Mouse (Mus musculus) adrenal gland, postnatal 36 days (tissue): ENCODE data around the gene Etv6. TPM values are rescaled to one million over a fixed set of nuclear protein-coding genes. Genes with fewer than 3 reads are reported as not detected.

ENCODE experiments used
- DNase-seq, 2 experiments: peaks; one replicate each; pipeline ENCODE4 v3.0.0; 2021; ENCODE audit warnings: mixed read lengths in 1 of 2
- total RNA-seq, 2 experiments: library from RNA; stranded (reverse); gene quantifications; 2 replicates each; pipeline ENCODE4 v1.2.3; 2021

The Etv6 gene
- total RNA-seq, 2 experiments from 2014 or later: 51.3 to 57.6 TPM

DNA sequence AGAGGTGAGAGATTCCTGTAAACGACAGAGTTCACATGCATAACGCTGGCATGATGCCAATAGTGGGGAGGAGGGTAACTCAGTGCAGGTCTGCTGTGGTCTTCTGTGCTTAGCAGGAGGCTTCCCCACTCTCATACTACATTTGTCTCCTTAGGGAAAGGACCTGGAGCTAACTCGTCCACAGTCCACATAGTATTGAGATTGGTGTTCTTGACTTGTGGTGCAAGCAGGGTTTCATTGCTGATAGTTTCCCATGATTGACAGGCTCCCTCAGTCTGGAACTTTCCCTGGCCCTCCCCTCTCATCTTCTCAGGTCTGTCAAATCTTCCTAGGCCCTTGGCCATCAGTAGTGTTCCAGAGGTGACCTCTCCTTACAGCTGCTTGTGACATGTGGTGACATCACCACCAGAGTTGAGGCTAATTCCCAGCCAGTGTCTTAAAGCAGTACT is 108.2 kb downstream of the Etv6 start:
- no peak for DNase-seq

- DNase-seq: no peak
Observed at GRCm38 (mm10) chr6:134144231-134145130, 109.0 kb downstream of the Etv6 start.

GRCm38 (mm10) chr6:134147596-134148442 is 112.3 kb downstream of the Etv6 start:
- no peak for DNase-seq

DNA sequence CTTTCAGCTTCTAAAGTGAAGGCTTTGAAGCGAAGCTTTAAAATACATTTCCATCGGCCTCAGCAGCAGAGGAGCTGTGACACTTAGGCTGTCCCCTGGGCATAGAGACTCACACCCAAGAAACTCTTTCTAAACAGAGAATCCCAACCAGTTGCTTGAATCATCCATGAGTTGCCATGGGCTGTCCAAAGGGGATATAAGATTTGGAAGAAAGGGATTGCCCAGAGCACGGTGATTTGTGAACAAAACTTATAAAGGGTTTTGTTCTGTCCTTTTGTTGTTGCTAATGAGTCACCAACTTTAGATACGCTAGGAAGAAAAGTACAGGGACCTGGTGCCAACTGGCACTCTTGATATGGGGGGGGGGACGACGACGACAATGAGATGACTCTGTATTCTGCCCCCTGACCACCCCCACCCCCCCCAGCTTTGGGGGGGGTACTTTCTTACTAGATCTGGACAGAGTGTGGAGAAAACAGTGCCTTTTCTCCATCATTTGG is 113.0 kb downstream of the Etv6 start:
- DNase-seq: no peak

DNA sequence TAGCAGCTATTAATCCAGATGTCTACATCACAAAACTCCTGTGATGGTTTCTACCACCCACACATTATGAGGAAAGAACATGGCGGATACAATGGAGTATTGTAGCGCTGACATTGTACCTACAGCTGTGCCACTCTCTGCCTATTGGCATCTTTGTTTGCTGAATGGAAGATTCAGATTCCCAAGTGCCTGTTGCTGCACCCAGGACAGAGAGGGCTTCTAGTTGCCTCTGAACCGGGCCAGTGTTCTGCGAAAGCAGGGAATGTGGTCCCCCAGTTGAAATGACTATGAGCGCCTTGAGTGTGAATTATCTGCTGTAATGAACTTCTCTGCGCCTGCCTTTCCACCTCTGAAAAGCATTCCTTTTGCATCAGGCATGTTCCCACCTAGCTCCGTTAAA is 114.1 kb downstream of the Etv6 start:
- DNase-seq: no peak

DNA sequence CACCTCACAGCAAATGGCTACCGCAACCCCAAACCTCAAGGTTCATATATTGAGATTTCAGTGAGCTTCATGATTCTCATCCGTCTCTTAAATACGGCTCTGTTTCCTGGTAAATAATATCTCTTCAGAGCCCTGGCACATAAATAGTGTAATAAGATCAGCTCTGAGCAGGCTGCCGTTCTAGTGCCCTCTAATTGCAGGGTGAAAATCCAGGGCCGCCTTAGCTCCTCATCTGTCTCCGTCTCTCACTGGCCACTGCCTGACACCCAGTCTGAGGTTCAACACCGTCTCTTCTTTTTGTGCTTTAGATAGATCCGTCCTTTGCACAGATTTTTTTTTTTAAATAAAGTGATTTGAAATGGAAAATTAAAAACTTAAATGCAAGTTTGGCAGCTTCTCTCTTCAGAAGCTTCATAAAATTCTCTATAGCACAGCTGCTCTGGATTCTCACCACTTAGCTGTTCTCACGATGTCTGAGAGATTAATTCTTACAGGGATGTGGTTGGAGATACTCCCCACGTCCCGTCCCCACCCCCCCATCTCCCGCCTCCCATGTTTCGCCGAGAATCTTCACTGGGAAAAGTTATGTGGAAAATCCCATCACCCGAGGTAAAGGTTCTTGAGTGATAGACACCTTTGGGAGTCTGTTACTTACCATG is 115.7 kb downstream of the Etv6 start:
- no peak for DNase-seq

- DNase-seq: no peak
Observed at GRCm38 (mm10) chr6:134151853-134152505, 116.5 kb downstream of the Etv6 start.

DNA sequence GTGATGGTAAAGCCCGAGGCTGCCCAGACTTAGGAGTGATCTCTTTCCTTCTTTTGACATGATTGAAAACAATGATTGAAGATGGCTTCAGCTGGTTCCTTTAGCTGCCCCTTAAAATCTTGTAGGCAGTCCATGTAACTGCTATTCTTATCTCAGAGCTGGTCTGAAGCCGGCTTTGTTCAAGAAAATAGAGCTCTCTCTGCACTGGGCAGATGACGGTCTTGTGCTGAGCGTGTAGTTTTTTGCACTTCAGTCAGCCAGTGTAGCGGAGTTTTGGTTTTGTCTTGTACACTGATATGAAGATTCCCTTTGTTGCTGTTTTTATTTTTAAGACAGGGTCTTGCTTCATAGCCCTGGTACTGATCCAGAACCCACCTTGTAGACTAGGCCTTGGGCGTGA is 117.0 kb downstream of the Etv6 start:
- no peak for DNase-seq

- DNase-seq: no peak
Observed at GRCm38 (mm10) chr6:134154746-134155145, 119.2 kb downstream of the Etv6 start.

DNA sequence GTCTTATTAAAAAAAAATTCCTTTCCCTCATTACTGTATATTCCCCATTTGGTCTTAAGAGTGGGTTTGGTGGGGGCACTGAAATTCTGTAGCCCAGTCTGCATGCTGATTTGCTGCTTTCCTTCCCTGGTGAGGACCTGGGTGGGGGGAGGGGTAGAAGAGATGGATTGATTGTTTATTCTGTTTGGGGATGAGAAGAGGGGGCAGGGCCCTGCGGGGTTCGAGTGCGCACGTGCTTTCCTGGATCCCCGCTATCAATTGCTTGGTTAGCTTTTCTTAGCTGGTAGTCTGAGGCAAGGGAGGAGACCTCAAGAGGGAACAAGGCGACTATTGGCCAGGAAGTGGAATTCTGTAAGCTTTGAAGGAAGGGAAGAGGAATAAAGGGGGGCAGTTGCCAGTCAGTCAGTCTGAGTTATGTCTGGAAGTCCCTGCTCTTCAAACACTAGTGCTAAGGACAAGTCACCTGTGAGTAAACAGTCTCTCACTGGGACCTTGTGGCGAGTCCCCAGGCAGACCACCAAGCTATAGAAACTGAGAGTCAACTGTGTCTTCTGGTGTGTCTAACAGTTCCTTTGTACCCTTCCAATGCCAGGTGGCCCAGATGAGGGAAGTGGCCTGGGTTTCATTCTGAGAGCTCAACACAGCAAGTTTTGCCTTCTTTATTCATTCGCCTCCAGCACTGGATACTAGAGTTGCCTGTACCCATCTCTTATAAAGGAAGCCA is 120.6 kb downstream of the Etv6 start:
- no peak for DNase-seq

GRCm38 (mm10) chr6:134157533-134158115 is 122.1 kb downstream of the Etv6 start:
- DNase-seq: no peak

DNA sequence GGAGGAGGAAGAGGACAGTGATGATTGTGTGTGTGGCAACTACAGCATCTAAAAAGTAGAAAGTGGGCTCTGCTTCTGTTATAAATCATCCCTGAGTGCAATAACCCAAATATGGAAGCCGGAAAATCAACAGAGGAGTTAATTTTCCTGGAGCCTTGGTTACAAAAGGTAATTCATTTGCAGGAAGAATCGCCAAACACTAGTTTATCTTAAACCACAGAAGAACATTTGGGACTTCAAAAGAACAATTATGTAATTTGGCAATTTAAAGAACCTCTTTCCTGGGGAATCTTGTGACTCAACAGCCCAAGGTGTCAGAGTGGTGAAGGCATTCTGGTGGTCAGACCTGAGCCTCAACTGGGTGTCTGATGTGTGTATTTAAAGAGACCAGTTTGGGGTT is 122.7 kb downstream of the Etv6 start:
- DNase-seq: no peak

GRCm38 (mm10) chr6:134159672-134160071 is 124.2 kb downstream of the Etv6 start:
- DNase-seq: no peak

- DNase-seq: no peak
Observed at GRCm38 (mm10) chr6:134161040-134161439, 125.5 kb downstream of the Etv6 start.

DNA sequence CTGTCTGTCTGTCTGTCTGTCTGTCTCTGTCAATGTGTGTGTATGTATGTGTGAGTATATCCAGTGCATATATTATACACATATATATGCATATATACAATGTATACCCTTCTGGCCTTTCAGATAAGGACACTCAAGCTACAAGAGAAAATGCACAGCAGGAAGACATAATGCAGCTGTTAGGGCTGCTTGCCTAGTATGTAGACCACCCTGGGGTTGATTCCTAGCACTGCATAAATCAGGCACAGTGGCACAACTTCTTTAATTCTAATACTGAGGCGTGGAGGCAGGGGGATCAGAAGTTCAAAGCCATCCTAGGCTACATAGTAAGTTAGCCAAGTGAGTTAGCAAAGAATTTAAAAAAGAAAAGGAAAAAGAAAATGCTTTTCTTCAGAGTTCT is 127.8 kb downstream of the Etv6 start:
- DNase-seq: no peak

DNA sequence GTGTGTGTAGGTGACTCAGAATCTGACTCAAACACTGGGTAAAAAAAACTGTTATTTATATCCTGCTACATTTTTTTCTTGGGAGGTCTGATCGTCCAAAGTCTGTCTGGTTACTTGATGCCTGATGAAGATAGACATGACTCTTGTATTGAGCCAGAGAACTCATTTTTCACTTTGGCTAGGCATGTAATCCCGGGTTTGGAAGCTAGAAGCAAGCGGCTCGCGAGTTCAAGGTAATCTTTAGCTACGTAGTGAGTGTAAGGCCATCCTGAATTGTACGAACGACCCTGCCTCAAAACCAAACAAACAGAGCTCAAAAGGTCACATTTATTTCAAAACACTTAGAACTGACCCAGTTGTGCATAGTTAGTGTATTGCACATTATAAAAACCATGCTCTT is 128.9 kb downstream of the Etv6 start:
- DNase-seq: no peak

DNA sequence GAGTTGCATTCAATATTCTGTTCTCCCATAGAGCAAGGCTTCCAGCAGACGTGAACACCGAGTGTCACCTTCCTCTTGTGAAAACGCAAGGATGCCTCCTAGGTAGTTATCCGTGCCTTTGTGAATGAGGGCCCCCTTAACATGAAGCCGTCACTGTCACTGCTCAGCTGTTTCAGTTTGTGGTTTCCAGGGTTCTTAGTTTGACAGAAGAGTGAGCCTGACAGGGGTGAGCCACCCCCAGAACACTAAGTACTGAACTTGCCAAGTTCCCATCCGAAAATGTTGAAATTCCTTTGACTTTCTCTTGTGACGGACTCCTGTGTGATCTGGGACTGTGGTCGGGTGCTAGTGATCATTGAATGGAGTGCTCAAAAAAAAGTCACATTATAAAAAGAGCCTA is 129.5 kb downstream of the Etv6 start:
- no peak for DNase-seq

DNA sequence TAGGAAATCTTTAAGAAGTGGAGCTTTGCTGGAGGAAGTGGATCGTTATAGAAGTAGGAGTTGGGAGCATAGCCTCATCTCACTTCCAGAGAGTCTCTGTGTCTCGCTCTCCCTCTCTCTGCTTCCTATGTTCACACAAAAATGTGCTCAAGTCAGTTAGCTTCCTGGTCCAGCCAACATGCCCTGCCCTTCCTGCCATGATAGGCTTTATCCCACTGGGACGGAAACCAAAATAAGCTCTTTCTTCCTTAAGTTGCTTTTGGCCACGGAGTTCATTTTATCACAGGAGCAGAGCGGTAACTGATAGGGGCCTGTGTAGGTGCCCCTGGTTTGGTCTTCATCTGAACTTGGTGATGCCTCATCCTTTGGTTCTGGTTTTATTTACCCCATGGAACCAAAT is 132.5 kb downstream of the Etv6 start:
- no peak for DNase-seq

DNA sequence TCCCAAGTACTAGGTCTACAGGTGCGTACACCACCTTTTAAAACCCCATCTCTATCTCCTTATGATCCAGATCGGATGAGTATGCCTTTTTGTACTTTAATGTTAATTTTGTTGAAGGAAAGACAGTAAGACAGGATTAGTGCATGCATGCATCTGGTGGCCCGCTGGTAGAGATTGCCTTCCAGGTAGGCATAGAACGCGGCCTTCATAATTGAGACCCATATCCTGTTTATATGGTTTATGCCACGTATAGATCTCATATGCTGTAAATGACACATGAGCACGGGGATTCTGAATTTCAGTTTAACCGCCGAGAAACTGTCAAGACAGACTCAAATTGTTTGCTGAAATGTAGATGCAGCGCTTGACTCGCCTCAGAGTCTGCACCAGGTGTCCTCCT is 133.3 kb downstream of the Etv6 start:
- no peak for DNase-seq

DNA sequence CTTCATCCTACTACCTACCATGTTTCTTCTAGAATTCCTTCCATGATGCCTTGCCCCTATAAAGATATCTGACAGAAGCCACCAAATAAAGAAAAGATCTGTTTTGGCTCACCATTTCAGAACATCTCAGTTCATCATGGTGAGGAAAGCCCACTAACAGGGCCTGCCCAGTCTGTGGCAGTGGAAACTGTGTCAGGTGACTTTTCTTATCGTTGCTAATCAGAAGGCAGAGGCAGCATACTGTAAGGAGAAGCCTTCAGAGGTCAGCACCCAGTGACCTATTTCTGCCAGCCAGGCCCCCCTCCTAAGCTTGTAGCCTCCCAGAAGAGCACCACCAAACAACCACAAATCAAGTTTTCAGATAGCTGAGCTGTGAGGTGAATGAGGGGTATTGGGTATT is 135.7 kb downstream of the Etv6 start:
- DNase-seq: no peak
